Mouse (Mus musculus) spleen, adult 2 months (tissue): ENCODE results near the gene Gal3st3.

ENCODE experiments used
- CTCF ChIP-seq: fragments of 200-500 bp; IDR thresholded peaks from 2 replicates; pipeline ENCODE4 v1.5.1; 2011; ENCODE audit warnings: mild to moderate bottlenecking, inconsistent platforms; ENCODE audit not compliant: insufficient read depth, insufficient read length, insufficient replicate concordance; ENCODE audit errors: extremely low read depth
- POLR2A ChIP-seq: fragments of 200-500 bp; IDR thresholded peaks from 2 replicates; pipeline ENCODE4 v1.6.1; 2011; ENCODE audit warnings: low read depth, low read length, inconsistent platforms

DNA sequence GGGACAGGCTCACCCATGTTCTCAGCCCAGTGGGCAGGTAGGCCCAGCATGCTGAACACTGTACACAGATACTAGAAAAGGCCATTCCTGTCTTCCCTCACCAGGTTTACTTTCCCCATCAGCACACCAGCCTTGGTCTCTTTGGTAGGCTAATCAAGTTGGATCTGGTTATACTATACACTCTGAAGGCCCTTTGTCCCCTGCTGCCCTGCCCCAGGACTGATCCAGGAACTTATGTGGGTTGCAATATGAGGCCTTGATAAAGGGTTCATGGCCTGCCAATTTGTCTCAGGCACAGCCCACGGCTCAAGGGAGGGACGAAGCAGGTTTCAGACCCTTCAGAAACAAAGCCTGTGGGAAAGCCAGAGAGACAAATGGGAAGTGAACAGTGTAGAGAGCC, 55.5 kb downstream of the Gal3st3 start:
- TF ChIP-seq CTCF (no peak), POLR2A (no peak)
